Mouse (Mus musculus) heart, adult 18-20 months (tissue): ENCODE data around the gene Cux1. TPM values are rescaled to one million over a fixed set of nuclear protein-coding genes. Genes with fewer than 3 reads are reported as not detected.

ENCODE experiments used
- DNase-seq, 2 experiments: peaks; one replicate each; pipeline ENCODE4 v3.0.0; 2021 to 2022; ENCODE audit warnings: mixed read lengths in 1 of 2
- total RNA-seq, 2 experiments: library from RNA; stranded (reverse); gene quantifications; 2 replicates each; pipeline ENCODE4 v1.2.3; 2021

Gene Cux1
- total RNA-seq, 2 experiments from 2014 or later = 78.7 to 87.5 TPM

- no peak for DNase-seq
Measured at GRCm38 (mm10) chr5:136510609-136511008, 56.7 kb downstream of the Cux1 start.

- no peak for DNase-seq
Measured at GRCm38 (mm10) chr5:136507629-136508028, 59.7 kb downstream of the Cux1 start.

- no peak for DNase-seq
Measured at GRCm38 (mm10) chr5:136506262-136506661, 61.0 kb downstream of the Cux1 start.

GRCm38 (mm10) chr5:136502491-136503086, 64.7 kb downstream of the Cux1 start:
- no peak for DNase-seq

GRCm38 (mm10) chr5:136500307-136500871, 66.9 kb downstream of the Cux1 start:
- DNase-seq = peak; percentile 25 to 34

- DNase-seq = no peak
Measured at GRCm38 (mm10) chr5:136499316-136499715, 68.0 kb downstream of the Cux1 start.

GRCm38 (mm10) chr5:136498741-136499140, 68.5 kb downstream of the Cux1 start:
- DNase-seq = no peak

GRCm38 (mm10) chr5:136497301-136497700, 70.0 kb downstream of the Cux1 start:
- DNase-seq = no peak

GRCm38 (mm10) chr5:136495581-136495980, 71.7 kb downstream of the Cux1 start:
- no peak for DNase-seq

GRCm38 (mm10) chr5:136494927-136495326, 72.4 kb downstream of the Cux1 start:
- no peak for DNase-seq

GRCm38 (mm10) chr5:136494288-136494687, 73.0 kb downstream of the Cux1 start:
- no peak for DNase-seq

GRCm38 (mm10) chr5:136489450-136489849, 77.8 kb downstream of the Cux1 start:
- no peak for DNase-seq

- DNase-seq = no peak
Measured at GRCm38 (mm10) chr5:136488721-136489120, 78.6 kb downstream of the Cux1 start.

- DNase-seq = no peak
Measured at GRCm38 (mm10) chr5:136488223-136488622, 79.1 kb downstream of the Cux1 start.

- DNase-seq = no peak
Measured at GRCm38 (mm10) chr5:136487397-136488093, 79.7 kb downstream of the Cux1 start.

- DNase-seq = no peak
Measured at GRCm38 (mm10) chr5:136486401-136486800, 80.9 kb downstream of the Cux1 start.

GRCm38 (mm10) chr5:136485397-136485796, 81.9 kb downstream of the Cux1 start:
- DNase-seq = no peak

- peak in 1 of 2 experiments; percentile 41 for DNase-seq
Measured at GRCm38 (mm10) chr5:136482434-136482833, 84.9 kb downstream of the Cux1 start.

- peak; percentile 57 to 80 for DNase-seq
Measured at GRCm38 (mm10) chr5:136480541-136480940, 86.7 kb downstream of the Cux1 start.

GRCm38 (mm10) chr5:136479801-136480200, 87.5 kb downstream of the Cux1 start:
- DNase-seq = no peak

- no peak for DNase-seq
Measured at GRCm38 (mm10) chr5:136479024-136479763, 88.1 kb downstream of the Cux1 start.

- DNase-seq = no peak
Measured at GRCm38 (mm10) chr5:136476272-136476671, 91.0 kb downstream of the Cux1 start.

GRCm38 (mm10) chr5:136475161-136475560, 92.1 kb downstream of the Cux1 start:
- DNase-seq = peak in 1 of 2 experiments; percentile 29
